Mouse (Mus musculus): ENCODE results near the gene Atp5g2. TPM values are rescaled to one million over a fixed set of nuclear protein-coding genes. Genes with fewer than 3 reads are reported as not detected.

The Atp5g2 gene
- polyA plus RNA-seq, 1 experiment = 636 TPM

DNA sequence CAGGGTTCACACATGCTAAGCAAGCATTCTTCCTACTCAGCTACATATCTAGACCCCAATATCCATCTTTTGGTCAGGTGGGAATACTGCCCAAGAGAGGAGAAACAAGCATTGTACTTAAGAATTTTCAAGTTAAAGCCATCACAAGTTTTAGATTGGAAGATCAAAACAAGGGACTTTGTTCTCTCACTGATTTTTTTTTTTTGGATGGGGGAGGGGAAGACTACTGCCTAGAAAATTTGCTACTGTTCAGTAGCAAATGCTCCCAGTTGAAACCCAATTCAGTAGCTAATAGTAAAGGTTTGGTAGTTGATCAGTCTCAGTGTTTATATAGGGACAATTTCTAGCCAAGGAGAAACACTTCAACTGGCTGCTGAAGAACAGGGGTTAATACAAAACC lies 49.6 kb downstream of the Atp5g2 start:
- DNase-seq = no peak
- H3K36me3 ChIP-seq (ENCODE audit: control insufficient read depth, insufficient read depth, low read length) = no peaks in the 10 kb centered on the region
- H3K4me3 ChIP-seq (ENCODE audit: insufficient read depth, low read depth, low read length) = no peak overlapping the region
- peaks cover 6% of the 10 kb centered on the region; the same call in 1 of the 2 replicates for H3K4me1 ChIP-seq (ENCODE audit: control insufficient read depth, insufficient read depth, low read length)
- no peak overlapping the region for H3K27ac ChIP-seq (ENCODE audit: insufficient read depth, low read depth, low read length)
- no peak for TF ChIP-seq CTCF (conservative IDR thresholded peaks at IDR 0.05; ENCODE audit: insufficient read depth, insufficient read length, low read depth, low read length)
- TF ChIP-seq POLR2A (IDR thresholded peaks at IDR 0.05; ENCODE audit: low read depth, low read length) = no peak
- no peaks in the 10 kb centered on the region for H3K27me3 ChIP-seq (replicated peaks; ENCODE audit: control insufficient read depth, insufficient read depth, low read length)

DNA sequence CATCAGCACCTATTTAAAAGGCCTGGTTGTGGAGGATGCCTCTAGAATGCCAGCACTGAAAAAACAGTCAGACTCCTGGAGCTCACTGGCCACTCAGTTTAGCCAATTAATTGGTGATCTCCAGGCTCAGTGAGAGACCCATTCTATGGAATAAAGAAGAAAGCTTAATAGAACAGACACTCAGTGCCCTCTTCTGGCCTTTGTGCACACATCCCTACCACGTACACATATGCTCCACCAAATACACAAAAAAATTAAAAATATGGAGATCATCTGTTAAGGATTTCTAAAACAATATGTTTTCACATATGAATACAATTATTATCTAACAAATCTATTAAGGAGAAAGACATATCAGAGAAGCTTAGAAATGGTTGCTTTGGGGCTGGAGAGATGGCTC lies 51.4 kb downstream of the Atp5g2 start:
- TF ChIP-seq CTCF (conservative IDR thresholded peaks at IDR 0.05; ENCODE audit: insufficient read depth, insufficient read length, low read depth, low read length) = no peak
- TF ChIP-seq POLR2A (IDR thresholded peaks at IDR 0.05; ENCODE audit: low read depth, low read length) = no peak
- 85% methylated on average over 1 of the region's 1 CpGs for WGBS
- no peak for DNase-seq

DNA sequence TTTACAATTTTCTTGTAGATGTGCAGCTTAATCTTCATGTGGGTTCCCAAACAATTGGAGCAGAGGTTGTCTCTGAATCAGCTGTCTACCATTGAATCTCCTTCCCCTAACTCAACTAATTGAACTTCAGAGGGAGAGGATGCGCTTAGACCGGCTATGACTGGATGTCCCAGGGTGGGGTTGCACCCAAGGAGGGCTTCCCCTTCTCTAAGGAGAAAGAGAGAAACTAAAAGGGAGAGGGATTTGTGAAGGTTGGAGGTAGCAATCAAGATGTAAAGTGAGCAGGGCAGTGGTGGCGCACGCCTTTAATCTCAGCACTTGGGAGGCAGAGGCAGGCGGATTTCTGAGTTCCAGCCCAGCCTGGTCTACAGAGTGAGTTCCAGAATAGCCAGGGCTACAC lies 52.7 kb downstream of the Atp5g2 start:
- 97% methylated on average over 5 of the region's 5 CpGs for WGBS
- H3K27ac ChIP-seq (ENCODE audit: insufficient read depth, low read depth, low read length) = no peak overlapping the region
- H3K27me3 ChIP-seq (replicated peaks; ENCODE audit: control insufficient read depth, insufficient read depth, low read length) = no peaks in the 10 kb centered on the region
- H3K4me1 ChIP-seq (ENCODE audit: control insufficient read depth, insufficient read depth, low read length) = no peaks in the 10 kb centered on the region; the same call in 1 of the 2 replicates
- H3K36me3 ChIP-seq (ENCODE audit: control insufficient read depth, insufficient read depth, low read length) = no peaks in the 10 kb centered on the region
- no peak overlapping the region for H3K4me3 ChIP-seq (ENCODE audit: insufficient read depth, low read depth, low read length)
- TF ChIP-seq POLR2A (IDR thresholded peaks at IDR 0.05; ENCODE audit: low read depth, low read length) = no peak
- TF ChIP-seq CTCF (conservative IDR thresholded peaks at IDR 0.05; ENCODE audit: insufficient read depth, insufficient read length, low read depth, low read length) = no peak
- DNase-seq = no peak

More for the DNA sequence above, 51.4 kb downstream of the Atp5g2 start:
- Histone ChIP-seq H3K27ac (ENCODE audit: insufficient read depth, low read depth, low read length) (no peak overlapping the region), H3K4me1 (ENCODE audit: control insufficient read depth, insufficient read depth, low read length) (peaks cover 3% of the 10 kb centered on the region; the same call in 1 of the 2 replicates), H3K4me3 (ENCODE audit: insufficient read depth, low read depth, low read length) (no peak overlapping the region), H3K27me3 (replicated peaks; ENCODE audit: control insufficient read depth, insufficient read depth, low read length) (no peaks in the 10 kb centered on the region), H3K36me3 (ENCODE audit: control insufficient read depth, insufficient read depth, low read length) (no peaks in the 10 kb centered on the region)

DNA sequence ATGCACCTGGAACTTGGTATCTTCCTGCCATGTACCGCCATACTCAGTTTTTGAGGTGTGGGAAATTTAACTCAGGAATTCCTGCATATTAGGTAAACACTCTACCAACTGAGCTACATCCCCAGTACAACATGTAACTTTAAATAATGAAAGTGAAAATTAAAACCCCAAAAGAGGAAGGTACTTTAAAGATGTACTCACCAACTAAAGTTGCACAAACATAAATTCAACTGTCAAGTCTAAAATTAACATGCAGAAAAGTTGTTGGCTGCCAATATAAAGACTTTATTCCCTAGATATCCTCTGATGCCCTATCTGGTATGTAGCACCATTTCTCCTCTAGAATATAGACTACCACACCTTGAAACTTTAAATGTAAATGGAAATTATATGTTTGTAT lies 54.5 kb downstream of the Atp5g2 start:
- Histone ChIP-seq H3K36me3 (ENCODE audit: control insufficient read depth, insufficient read depth, low read length) (no peaks in the 10 kb centered on the region), H3K4me1 (ENCODE audit: control insufficient read depth, insufficient read depth, low read length) (no peaks in the 10 kb centered on the region; the same call in 1 of the 2 replicates), H3K27ac (ENCODE audit: insufficient read depth, low read depth, low read length) (no peak overlapping the region), H3K4me3 (ENCODE audit: insufficient read depth, low read depth, low read length) (no peak overlapping the region), H3K27me3 (replicated peaks; ENCODE audit: control insufficient read depth, insufficient read depth, low read length) (no peaks in the 10 kb centered on the region)
- WGBS = 74% methylated on average over 1 of the region's 1 CpGs
- TF ChIP-seq CTCF (conservative IDR thresholded peaks at IDR 0.05; ENCODE audit: insufficient read depth, insufficient read length, low read depth, low read length) (no peak), POLR2A (IDR thresholded peaks at IDR 0.05; ENCODE audit: low read depth, low read length) (no peak)
- DNase-seq = no peak

DNA sequence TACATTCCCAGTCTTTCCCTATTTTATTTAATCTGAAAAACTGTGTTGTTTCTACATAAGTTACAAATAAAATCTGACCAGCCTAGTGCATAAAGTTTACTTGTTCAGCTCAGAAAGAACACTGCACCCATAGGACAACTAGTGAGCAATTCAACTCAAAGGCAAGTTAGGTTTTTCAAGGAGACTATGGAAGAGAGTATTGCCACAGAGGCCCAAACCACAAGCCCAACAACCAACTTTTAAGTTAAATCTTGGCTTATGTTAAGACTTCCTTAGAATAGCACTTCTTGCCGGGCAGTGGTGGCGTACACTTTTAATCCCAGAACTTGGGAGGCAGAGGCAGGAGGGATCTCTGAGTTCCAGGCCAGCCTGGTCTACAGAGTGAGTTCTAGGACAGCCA lies 56.0 kb downstream of the Atp5g2 start:
- 94% methylated on average over 2 of the region's 2 CpGs for WGBS
- H3K27ac ChIP-seq (ENCODE audit: insufficient read depth, low read depth, low read length) = no peak overlapping the region
- TF ChIP-seq POLR2A (IDR thresholded peaks at IDR 0.05; ENCODE audit: low read depth, low read length) (no peak), CTCF (conservative IDR thresholded peaks at IDR 0.05; ENCODE audit: insufficient read depth, insufficient read length, low read depth, low read length) (no peak)

DNA sequence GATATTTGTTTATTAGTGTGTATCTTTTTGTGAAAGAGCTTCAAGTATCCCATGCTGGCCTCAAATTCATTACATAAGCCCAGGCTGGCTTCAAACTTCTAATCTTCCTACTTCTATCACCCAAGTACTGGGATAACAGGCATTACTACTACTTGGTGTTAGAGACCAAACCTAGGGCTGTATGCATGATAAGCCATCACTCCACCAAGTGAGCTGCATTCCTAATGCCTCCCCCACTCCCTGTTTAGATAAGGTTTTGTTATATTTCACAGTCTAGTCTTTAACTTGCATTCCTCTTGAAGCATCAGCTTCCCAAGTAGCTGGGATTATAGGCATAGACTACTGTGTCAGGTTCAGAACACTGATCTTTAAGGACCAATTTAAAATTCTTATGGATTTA lies 57.9 kb downstream of the Atp5g2 start:
- no peak overlapping the region for H3K27ac ChIP-seq (ENCODE audit: insufficient read depth, low read depth, low read length)
- no peaks in the 10 kb centered on the region for H3K27me3 ChIP-seq (replicated peaks; ENCODE audit: control insufficient read depth, insufficient read depth, low read length)
- no peak overlapping the region for H3K4me3 ChIP-seq (ENCODE audit: insufficient read depth, low read depth, low read length)
- H3K36me3 ChIP-seq (ENCODE audit: control insufficient read depth, insufficient read depth, low read length) = no peaks in the 10 kb centered on the region
- TF ChIP-seq CTCF (conservative IDR thresholded peaks at IDR 0.05; ENCODE audit: insufficient read depth, insufficient read length, low read depth, low read length) (no peak), POLR2A (IDR thresholded peaks at IDR 0.05; ENCODE audit: low read depth, low read length) (no peak)
- H3K4me1 ChIP-seq (ENCODE audit: control insufficient read depth, insufficient read depth, low read length) = no peaks in the 10 kb centered on the region
- DNase-seq = no peak

More for the DNA sequence above, 56.0 kb downstream of the Atp5g2 start:
- Histone ChIP-seq H3K27me3 (replicated peaks; ENCODE audit: control insufficient read depth, insufficient read depth, low read length) (no peaks in the 10 kb centered on the region), H3K4me3 (ENCODE audit: insufficient read depth, low read depth, low read length) (no peak overlapping the region), H3K36me3 (ENCODE audit: control insufficient read depth, insufficient read depth, low read length) (no peaks in the 10 kb centered on the region), H3K4me1 (ENCODE audit: control insufficient read depth, insufficient read depth, low read length) (no peaks in the 10 kb centered on the region)
- no peak for DNase-seq

DNA sequence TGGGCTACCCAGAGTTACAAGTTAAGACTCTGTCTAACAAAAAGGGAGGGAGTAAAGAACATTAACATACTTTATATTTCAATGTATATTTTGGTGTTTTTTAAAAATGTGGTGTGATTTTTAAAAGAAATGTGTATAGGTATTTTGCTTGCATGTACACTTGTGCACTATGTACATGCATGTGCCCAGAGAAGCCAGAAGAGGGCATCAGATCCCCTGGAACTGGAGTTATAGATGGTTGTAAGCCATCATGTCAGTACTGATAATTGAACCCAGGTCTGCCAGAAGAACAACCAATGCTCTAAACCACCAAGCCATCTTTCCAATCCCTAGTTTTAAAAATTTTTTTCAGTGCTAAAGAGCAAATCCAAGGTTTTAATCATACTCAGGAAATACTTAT lies 59.2 kb downstream of the Atp5g2 start:
- no peak for TF ChIP-seq CTCF (conservative IDR thresholded peaks at IDR 0.05; ENCODE audit: insufficient read depth, insufficient read length, low read depth, low read length)
- no peak for TF ChIP-seq POLR2A (IDR thresholded peaks at IDR 0.05; ENCODE audit: low read depth, low read length)
- H3K27me3 ChIP-seq (replicated peaks; ENCODE audit: control insufficient read depth, insufficient read depth, low read length) = no peaks in the 10 kb centered on the region
- DNase-seq = peak; percentile 21
- no peak overlapping the region for H3K4me3 ChIP-seq (ENCODE audit: insufficient read depth, low read depth, low read length)
- no peaks in the 10 kb centered on the region for H3K36me3 ChIP-seq (ENCODE audit: control insufficient read depth, insufficient read depth, low read length)
- H3K4me1 ChIP-seq (ENCODE audit: control insufficient read depth, insufficient read depth, low read length) = no peaks in the 10 kb centered on the region
- H3K27ac ChIP-seq (ENCODE audit: insufficient read depth, low read depth, low read length) = no peak overlapping the region

Other genes with a start within 250 kb of the Atp5g2 start
- 0.67 and 1.4 TPM in 2 replicates for gene Amhr2, start 227.0 kb downstream of the Atp5g2 start, polyA plus RNA-seq (2012; rRNA removed)
- 181 and 204 TPM in 2 replicates for gene Prr13, start 213.3 kb downstream of the Atp5g2 start, polyA plus RNA-seq (2012; rRNA removed)
- gene Pcbp2, start 201.8 kb downstream of the Atp5g2 start, polyA plus RNA-seq (2012; rRNA removed) = 572 and 616 TPM in 2 replicates
- gene Gm10337, start 168.6 kb downstream of the Atp5g2 start, polyA plus RNA-seq (2012; rRNA removed) = not detected in 2 replicates
- 7.7 and 9.0 TPM in 2 replicates for gene Map3k12, start 155.3 kb downstream of the Atp5g2 start, polyA plus RNA-seq (2012; rRNA removed)
- 54.9 and 62.1 TPM in 2 replicates for gene Tarbp2, start 154.2 kb downstream of the Atp5g2 start, polyA plus RNA-seq (2012; rRNA removed)
- 3.4 and 5.6 TPM in 2 replicates for gene Npff, start 147.4 kb downstream of the Atp5g2 start, polyA plus RNA-seq (2012; rRNA removed)
- gene Gm28047, start 47.3 kb downstream of the Atp5g2 start, polyA plus RNA-seq (2012; rRNA removed) = not detected in 2 replicates
- gene Atf7, start 46.9 kb downstream of the Atp5g2 start, polyA plus RNA-seq (2012; rRNA removed) = 78.9 and 84.6 TPM in 2 replicates
- gene Calcoco1, start 49.8 kb upstream of the Atp5g2 start, polyA plus RNA-seq (2012; rRNA removed) = 57.7 and 60.6 TPM in 2 replicates
- gene Hoxc13, start 248.8 kb upstream of the Atp5g2 start, polyA plus RNA-seq (2012; rRNA removed) = not detected in 2 replicates

Measured in kidney, adult 2 months (tissue).